Mouse (Mus musculus) heart, embryonic 16.5 days (tissue): ENCODE measurements around the gene Gm4969. TPM values are rescaled to one million over a fixed set of nuclear protein-coding genes. Genes with fewer than 3 reads are reported as not detected.
"Not testable (repeated sequence)": the region's sequence is repeated elsewhere in the genome, so short reads cannot be mapped to it uniquely, and the experiment has no call there.

Experiments used
- ATAC-seq: fragments of 200-750 bp; cut with Nextera tagmentation; replicated peaks from 2 replicates; pipeline ENCODE4 v1.8.0; 2017; ENCODE audit warnings: moderate number of reproducible peaks; ENCODE audit not compliant: insufficient read depth, low FRiP score; ENCODE audit errors: extremely low read depth
- H3K27ac ChIP-seq: fragments of 300-500 bp; sonication (generic); 2 replicates; pipeline ENCODE4 v1.5.1; 2014; ENCODE audit warnings: mild to moderate bottlenecking, low read length, control low read depth, moderate library complexity
- H3K27me3 ChIP-seq: fragments of 300-500 bp; sonication (generic); 2 replicates; pipeline ENCODE4 v1.6.1; 2014; ENCODE audit warnings: low read length, mixed read lengths; ENCODE audit not compliant: control insufficient read depth, insufficient read depth
- H3K36me3 ChIP-seq: fragments of 300-500 bp; sonication (generic); 2 replicates; pipeline ENCODE4 v1.6.1; 2014; ENCODE audit not compliant: control insufficient read depth, insufficient read depth
- H3K4me1 ChIP-seq: fragments of 300-500 bp; sonication (generic); 2 replicates; pipeline ENCODE4 v1.6.1; 2014; ENCODE audit warnings: low read length, mixed read lengths; ENCODE audit not compliant: control insufficient read depth, insufficient read depth
- H3K4me2 ChIP-seq: fragments of 300-500 bp; sonication (generic); 2 replicates; pipeline ENCODE4 v1.6.1; 2014; ENCODE audit warnings: low read depth, mild to moderate bottlenecking, control low read depth, low read length
- H3K4me3 ChIP-seq: fragments of 300-500 bp; sonication (generic); 2 replicates; pipeline ENCODE4 v1.5.1; 2014; ENCODE audit warnings: mild to moderate bottlenecking, control low read depth, low read length
- H3K9ac ChIP-seq: fragments of 300-500 bp; sonication (generic); 2 replicates; pipeline ENCODE4 v1.6.1; 2014; ENCODE audit warnings: low read length, control low read depth
- H3K9me3 ChIP-seq: fragments of 300-500 bp; sonication (generic); replicated peaks from 2 replicates; pipeline ENCODE4 v1.6.1; 2016; ENCODE audit warnings: low read length; ENCODE audit not compliant: control insufficient read depth
- WGBS: fragments of 180-500 bp; shearing (Covaris S2); extraction: QIAGEN DNeasy Blood & Tissue Kit; methylation state at CpG from one replicate; pipeline ENCODE4 v1.1.7; 2014; 5-methylcytosine and 5-hydroxymethylcytosine counted together
- polyA plus RNA-seq: library from polyadenylated mRNA; unstranded; fragments of >200 nt; fragmentation: Nextera tagmentation; extraction: Ambion mirVana; gene quantifications from 2 replicates; pipeline ENCODE4 v1.2.1, GENCODE M21; 2015

The Gm4969 gene
- polyA plus RNA-seq, 1 experiment from 2014 or later: 0.38 TPM

- Histone ChIP-seq H3K4me3 (no peak overlapping the region), H3K4me2 (peak overlapping the region; percentile 66; the same call in 1 of the 2 replicates)
Measured at GRCm38 (mm10) chr7:19159411-19159810, 41.2 kb upstream of the Gm4969 start.

GRCm38 (mm10) chr7:19158601-19159000 lies 40.4 kb upstream of the Gm4969 start:
- 71% methylated on average over 11 of the region's 11 CpGs for WGBS
- H3K36me3 ChIP-seq: peaks cover 8% of the 10 kb centered on the region; the same call in 1 of the 2 replicates
- no peaks in the 10 kb centered on the region for H3K9me3 ChIP-seq
- no peak overlapping the region for H3K9ac ChIP-seq
- no peak for ATAC-seq
- peaks cover 6% of the 10 kb centered on the region for H3K27me3 ChIP-seq
- H3K4me3 ChIP-seq: no peak overlapping the region
- H3K4me2 ChIP-seq: no peak overlapping the region
- H3K27ac ChIP-seq: no peak overlapping the region
- H3K4me1 ChIP-seq: peaks cover 12% of the 10 kb centered on the region

More at GRCm38 (mm10) chr7:19159411-19159810, 41.2 kb upstream of the Gm4969 start:
- Histone ChIP-seq H3K9ac (no peak overlapping the region), H3K36me3 (0 out of 2 replicates have a peak, but pooled peaks cover 4% of the 10 kb centered on the region), H3K9me3 (no peaks in the 10 kb centered on the region), H3K27ac (no peak overlapping the region), H3K4me1 (peaks cover 20% of the 10 kb centered on the region), H3K27me3 (peaks cover 6% of the 10 kb centered on the region)
- no peak for ATAC-seq
- 18% methylated on average over 18 of the region's 18 CpGs for WGBS

DNA sequence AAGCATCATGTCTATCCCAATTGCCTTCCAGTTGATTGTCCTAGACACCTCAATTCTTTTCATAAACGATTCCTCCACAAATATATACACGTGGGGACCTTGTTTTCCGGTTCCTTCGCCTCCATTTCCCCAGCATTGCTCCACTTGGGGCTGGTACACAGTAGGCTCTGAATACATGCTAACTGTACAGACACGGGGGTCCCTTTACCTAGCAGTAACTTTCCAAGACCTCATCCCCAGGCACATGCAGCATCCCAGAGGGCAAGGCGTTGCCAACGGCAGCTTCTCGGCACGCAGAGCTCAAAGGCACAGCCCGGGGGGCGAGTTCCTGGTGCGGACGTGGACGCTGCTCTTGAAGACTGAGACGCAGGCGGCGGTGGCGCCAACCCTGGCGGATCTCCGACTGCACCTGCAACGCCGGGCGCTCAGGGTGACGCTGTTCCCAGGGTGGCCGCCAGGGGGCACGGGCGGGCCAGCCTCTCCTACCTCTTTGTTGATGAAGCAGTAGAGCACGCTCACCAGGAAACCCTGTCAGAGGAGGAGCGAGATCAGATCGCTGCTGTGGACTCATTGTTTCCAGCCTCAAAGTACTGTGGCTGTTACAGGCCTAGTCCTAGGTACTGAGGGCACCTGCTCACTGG lies 39.1 kb upstream of the Gm4969 start:
- Histone ChIP-seq H3K27me3 (peaks cover 6% of the 10 kb centered on the region), H3K9me3 (no peaks in the 10 kb centered on the region), H3K36me3 (peaks cover 15% of the 10 kb centered on the region), H3K27ac (0 out of 2 replicates have a peak overlapping the region, but pooled peaks have one; percentile 47), H3K4me1 (peaks cover 11% of the 10 kb centered on the region), H3K4me3 (peak overlapping the region; percentile 15; the same call in 1 of the 2 replicates), H3K4me2 (peak overlapping the region; percentile 46; the same call in 1 of the 2 replicates), H3K9ac (peak overlapping the region; percentile 56)
- ATAC-seq: peak; percentile 66
- 7% methylated on average over 30 of the region's 30 CpGs for WGBS

- no peak overlapping the region for H3K27ac ChIP-seq
Measured at GRCm38 (mm10) chr7:19155825-19156475, 37.8 kb upstream of the Gm4969 start.

GRCm38 (mm10) chr7:19154796-19155195 lies 36.6 kb upstream of the Gm4969 start:
- no peak for ATAC-seq
- WGBS: 65% methylated on average over 8 of the region's 8 CpGs

More at GRCm38 (mm10) chr7:19155825-19156475, 37.8 kb upstream of the Gm4969 start:
- H3K4me1 ChIP-seq: peaks cover 11% of the 10 kb centered on the region
- peaks cover 17% of the 10 kb centered on the region for H3K36me3 ChIP-seq
- H3K9ac ChIP-seq: no peak overlapping the region
- ATAC-seq: no peak
- 62% methylated on average over 13 of the region's 13 CpGs for WGBS
- no peak overlapping the region for H3K4me3 ChIP-seq
- no peak overlapping the region for H3K4me2 ChIP-seq
- H3K9me3 ChIP-seq: no peaks in the 10 kb centered on the region
- H3K27me3 ChIP-seq: peaks cover 6% of the 10 kb centered on the region

GRCm38 (mm10) chr7:19151121-19151520 lies 33.0 kb upstream of the Gm4969 start:
- ATAC-seq, H3K4me2 ChIP-seq, H3K4me3 ChIP-seq, H3K27ac ChIP-seq, H3K9me3 ChIP-seq, H3K27me3 ChIP-seq, H3K9ac ChIP-seq: not testable (repeated sequence)
- H3K4me1 ChIP-seq: peaks cover 13% of the 10 kb centered on the region
- whole genome bisulfite sequencing: 87% methylated on average over 10 of the region's 10 CpGs
- peaks cover 17% of the 10 kb centered on the region for H3K36me3 ChIP-seq

More at GRCm38 (mm10) chr7:19154796-19155195, 36.6 kb upstream of the Gm4969 start:
- H3K4me2 ChIP-seq: no peak overlapping the region
- H3K27me3 ChIP-seq: peaks cover 6% of the 10 kb centered on the region
- H3K9ac ChIP-seq: no peak overlapping the region
- H3K36me3 ChIP-seq: peaks cover 17% of the 10 kb centered on the region
- peaks cover 13% of the 10 kb centered on the region for H3K4me1 ChIP-seq
- no peaks in the 10 kb centered on the region for H3K9me3 ChIP-seq
- H3K27ac ChIP-seq: no peak overlapping the region
- no peak overlapping the region for H3K4me3 ChIP-seq

DNA sequence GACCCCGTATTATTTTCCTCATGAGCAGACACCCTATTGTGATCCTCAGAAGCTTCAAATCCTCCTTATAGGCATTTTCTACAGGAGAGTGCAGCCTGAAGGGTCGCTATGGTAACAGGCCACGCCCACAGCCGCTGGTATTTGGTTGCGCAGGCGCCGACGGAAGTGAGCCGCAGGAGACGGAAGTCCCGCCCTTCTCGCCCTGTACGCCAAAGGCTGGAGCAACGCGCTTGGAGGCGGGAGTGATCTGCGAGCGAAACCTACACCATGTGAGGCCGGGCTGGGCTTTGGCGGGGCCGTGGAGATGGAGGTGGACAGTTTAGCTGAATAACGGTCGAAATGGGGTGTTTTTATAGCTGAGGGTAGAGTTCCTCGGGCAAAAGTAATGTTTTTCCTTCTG lies 31.5 kb upstream of the Gm4969 start, which contains the start of gene Snrpd2:
Gene Snrpd2 (plus strand): TSS at position 97 of the 400 bp plus-strand sequence.
- no peaks in the 10 kb centered on the region for H3K9me3 ChIP-seq
- peak within 1 kb of the TSS; percentile 87 for H3K27ac ChIP-seq
- H3K36me3 ChIP-seq: peaks cover 17% of the 10 kb centered on the region
- H3K4me1 ChIP-seq: peaks cover 13% of the 10 kb centered on the region
- peak within 1 kb of the TSS; percentile 79 for H3K4me3 ChIP-seq
- peak within 1 kb of the TSS; percentile 90 for H3K4me2 ChIP-seq
- H3K9ac ChIP-seq: peak within 1 kb of the TSS; percentile 79
- under 1% methylated on average over 24 of the region's 24 CpGs for WGBS
- no peaks in the 10 kb centered on the region for H3K27me3 ChIP-seq
- ATAC-seq: peak; percentile 87

- H3K4me1 ChIP-seq: peaks cover 13% of the 10 kb centered on the region
- H3K4me2 ChIP-seq: peak within 1 kb of the TSS; percentile 90
- ATAC-seq: peak; percentile 98
- H3K27ac ChIP-seq: peak within 1 kb of the TSS; percentile 87
- H3K27me3 ChIP-seq: no peaks in the 10 kb centered on the region
- peak within 1 kb of the TSS; percentile 79 for H3K4me3 ChIP-seq
- no peaks in the 10 kb centered on the region for H3K9me3 ChIP-seq
- peaks cover 16% of the 10 kb centered on the region for H3K36me3 ChIP-seq
- peak within 1 kb of the TSS; percentile 79 for H3K9ac ChIP-seq
- WGBS: under 1% methylated on average over 43 of the region's 43 CpGs
Measured at GRCm38 (mm10) chr7:19148875-19149541, 30.8 kb upstream of the Gm4969 start, which contains the start of gene Qpctl. Qpctl (minus strand) TSS chr7:19149291.
